Mouse (Mus musculus): Measurements from ENCODE around the gene Xpo5. TPM values are rescaled to one million over a fixed set of nuclear protein-coding genes. Genes with fewer than 3 reads are reported as not detected.

The Xpo5 gene
- polyA plus RNA-seq (2015; fragmentation: Nextera tagmentation; extraction: Ambion mirVana) = 24.8 and 26.7 TPM in 2 replicates

DNA sequence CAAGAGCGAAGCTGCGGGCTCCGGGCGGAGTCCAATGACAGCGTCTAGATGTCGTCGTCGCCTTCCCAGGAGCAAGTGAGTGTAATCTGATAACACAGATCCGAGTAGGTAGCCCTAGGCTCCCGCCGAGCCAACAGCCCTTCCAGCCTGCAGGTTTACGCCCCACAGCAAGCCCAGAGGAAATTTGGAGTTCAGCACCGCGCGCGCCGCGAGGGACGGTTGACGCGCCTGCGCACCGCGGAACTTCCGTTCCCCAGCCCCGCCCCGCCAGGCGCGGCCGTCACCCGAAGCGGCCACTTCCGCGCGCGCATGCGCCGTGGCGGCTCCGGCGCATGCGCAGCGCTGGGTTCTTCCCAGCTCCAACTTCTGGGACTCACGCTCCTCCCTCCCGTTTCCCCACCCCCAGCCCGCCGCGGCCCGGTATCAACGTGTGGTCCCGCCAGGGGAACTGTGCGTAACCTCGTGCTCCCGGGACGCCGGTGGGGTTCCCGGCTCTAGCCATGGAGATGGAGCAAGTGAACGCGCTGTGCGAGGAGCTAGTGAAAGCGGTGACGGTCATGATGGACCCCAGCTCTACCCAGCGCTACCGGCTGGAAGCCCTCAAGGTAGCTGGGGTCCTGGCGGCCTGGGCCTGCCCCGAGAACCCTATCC is at the start of gene Xpo5, which contains the start of gene Polh:
TSS of gene Xpo5 (plus strand) at position 362 of the 651 bp plus-strand sequence.
TSS of gene Polh (minus strand) at position 225 of the 651 bp plus-strand sequence.
- H3K27me3 ChIP-seq (replicated peaks; ENCODE audit: control insufficient read depth, insufficient read depth, low read length) = no peaks in the 10 kb centered on the region
- peak within 1 kb of the TSS; percentile 92 for H3K9ac ChIP-seq (ENCODE audit: low read depth, low read length)
- H3K9me3 ChIP-seq (ENCODE audit: control insufficient read depth, low read length) = no peaks in the 10 kb centered on the region
- H3K4me2 ChIP-seq (ENCODE audit: low read depth, low read length) = peak within 1 kb of the TSS; percentile 77
- H3K27ac ChIP-seq (ENCODE audit: low read length) = peak within 1 kb of the TSS; percentile 88
- peak; percentile 97 for ATAC-seq
- peaks cover 2% of the 10 kb centered on the region; the same call in 1 of the 2 replicates for H3K36me3 ChIP-seq (ENCODE audit: control insufficient read depth, insufficient read depth, low read length)
- under 1% methylated on average over 66 of the region's 66 CpGs for WGBS
- H3K4me3 ChIP-seq (ENCODE audit: low read length) = peak within 1 kb of the TSS; percentile 97
- H3K4me1 ChIP-seq (ENCODE audit: control insufficient read depth, insufficient read depth, low read length) = peaks cover 15% of the 10 kb centered on the region

DNA sequence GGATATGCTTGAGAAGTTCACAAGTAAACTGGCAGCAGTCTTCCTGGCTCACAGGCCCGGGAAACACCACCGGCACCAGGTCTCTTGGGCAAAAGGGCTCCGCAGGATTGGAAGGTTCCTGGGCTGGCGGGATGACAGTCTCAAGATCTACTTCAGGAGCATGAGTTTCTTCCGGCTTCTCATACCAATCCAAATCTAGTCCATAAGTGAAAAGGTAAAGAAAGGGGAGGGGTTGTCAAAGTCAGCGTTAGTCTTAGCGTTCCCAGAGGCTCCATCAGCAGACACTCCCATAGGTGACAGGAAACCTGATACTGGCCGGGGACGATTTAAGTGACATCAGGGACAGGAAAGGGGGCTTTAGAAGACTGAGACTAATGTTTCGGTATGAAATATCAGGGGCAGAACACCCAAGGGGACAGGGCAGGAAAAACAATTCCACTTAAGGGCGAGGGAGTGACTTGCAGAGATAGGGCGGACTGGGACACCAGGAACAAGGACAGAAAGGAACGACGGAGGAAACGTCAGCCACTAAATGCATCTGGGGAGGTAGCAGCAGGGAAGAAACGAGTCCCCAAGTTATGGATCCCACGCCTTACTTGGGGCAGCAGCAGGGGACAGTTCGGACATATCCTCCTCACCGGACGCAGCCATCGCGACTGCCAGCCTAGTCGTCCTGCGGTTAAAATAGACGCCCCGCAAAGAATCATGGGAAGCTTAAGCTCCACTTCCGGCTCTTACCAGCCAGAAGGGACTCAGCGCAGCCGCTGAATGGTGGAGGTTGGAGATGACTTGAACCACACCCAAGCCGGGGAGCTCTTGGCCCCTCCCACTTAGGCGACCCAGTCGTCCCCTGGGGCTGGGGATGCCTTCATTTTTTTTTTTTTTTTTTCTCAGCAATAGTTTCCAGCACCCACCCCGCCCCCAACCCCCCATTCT is 49.5 kb upstream of the Xpo5 start, which contains the start of gene Mad2l1bp:
TSS of gene Mad2l1bp (minus strand) at position 707 of the 936 bp plus-strand sequence.
- ATAC-seq = peak; percentile 95
- Histone ChIP-seq H3K9me3 (ENCODE audit: control insufficient read depth, low read length) (no peaks in the 10 kb centered on the region), H3K4me2 (ENCODE audit: low read depth, low read length) (peak within 1 kb of the TSS; percentile 85), H3K4me1 (ENCODE audit: control insufficient read depth, insufficient read depth, low read length) (peaks cover 7% of the 10 kb centered on the region), H3K36me3 (ENCODE audit: control insufficient read depth, insufficient read depth, low read length) (no peaks in the 10 kb centered on the region), H3K4me3 (ENCODE audit: low read length) (peak within 1 kb of the TSS; percentile 60), H3K27ac (ENCODE audit: low read length) (peak within 1 kb of the TSS; percentile 75), H3K9ac (ENCODE audit: low read depth, low read length) (peak within 1 kb of the TSS; percentile 82), H3K27me3 (replicated peaks; ENCODE audit: control insufficient read depth, insufficient read depth, low read length) (no peaks in the 10 kb centered on the region)
- 2% methylated on average over 33 of the region's 33 CpGs for WGBS

DNA sequence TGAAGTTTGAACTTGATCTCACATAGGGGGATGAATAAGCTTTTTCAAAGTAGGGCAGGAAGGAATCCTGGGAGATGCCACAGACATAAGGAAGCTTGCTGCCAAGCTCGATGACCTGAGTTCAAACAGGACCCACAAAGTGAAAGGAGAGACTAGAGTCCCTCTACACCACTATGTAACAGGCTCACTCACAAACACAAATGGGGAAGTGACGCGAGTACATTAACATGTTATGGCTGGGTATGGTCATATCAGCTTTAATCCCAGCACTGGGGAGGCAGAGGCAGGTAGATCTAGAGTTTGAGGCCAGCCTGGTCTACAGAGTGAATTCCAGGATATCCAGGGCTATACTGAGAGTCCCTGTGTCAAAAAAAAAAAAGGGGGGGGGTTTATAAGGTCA is 48.2 kb upstream of the Xpo5 start:
- Histone ChIP-seq H3K36me3 (ENCODE audit: control insufficient read depth, insufficient read depth, low read length) (no peaks in the 10 kb centered on the region), H3K4me2 (ENCODE audit: low read depth, low read length) (no peak overlapping the region), H3K4me3 (ENCODE audit: low read length) (no peak overlapping the region), H3K9me3 (ENCODE audit: control insufficient read depth, low read length) (no peaks in the 10 kb centered on the region), H3K27me3 (replicated peaks; ENCODE audit: control insufficient read depth, insufficient read depth, low read length) (no peaks in the 10 kb centered on the region), H3K9ac (ENCODE audit: low read depth, low read length) (no peak overlapping the region), H3K27ac (ENCODE audit: low read length) (no peak overlapping the region), H3K4me1 (ENCODE audit: control insufficient read depth, insufficient read depth, low read length) (peaks cover 7% of the 10 kb centered on the region)
- no peak for ATAC-seq
- 88% methylated on average over 3 of the region's 3 CpGs for WGBS

DNA sequence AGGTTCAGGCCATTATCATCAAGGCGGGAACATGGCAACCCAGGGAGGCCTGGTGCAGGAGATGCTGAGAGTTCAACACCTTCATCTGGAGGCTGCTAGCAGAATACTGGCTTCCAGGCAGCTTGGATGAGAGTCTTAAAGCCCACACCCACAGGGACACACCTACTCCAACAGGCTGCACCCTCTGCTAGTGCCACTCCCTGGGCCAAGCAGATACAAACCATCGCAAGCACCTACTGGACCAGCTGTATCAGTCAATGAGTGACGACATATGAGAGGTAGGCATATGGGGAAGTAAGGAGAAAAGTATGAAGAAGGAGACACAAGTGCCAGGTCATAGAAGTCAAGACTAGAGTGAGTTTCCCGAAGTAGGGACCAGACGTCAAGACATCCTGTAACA is 45.9 kb upstream of the Xpo5 start:
- Histone ChIP-seq H3K27me3 (replicated peaks; ENCODE audit: control insufficient read depth, insufficient read depth, low read length) (no peaks in the 10 kb centered on the region), H3K9me3 (ENCODE audit: control insufficient read depth, low read length) (no peaks in the 10 kb centered on the region), H3K4me2 (ENCODE audit: low read depth, low read length) (no peak overlapping the region), H3K4me3 (ENCODE audit: low read length) (no peak overlapping the region), H3K27ac (ENCODE audit: low read length) (no peak overlapping the region), H3K9ac (ENCODE audit: low read depth, low read length) (no peak overlapping the region), H3K36me3 (ENCODE audit: control insufficient read depth, insufficient read depth, low read length) (no peaks in the 10 kb centered on the region), H3K4me1 (ENCODE audit: control insufficient read depth, insufficient read depth, low read length) (peaks cover 14% of the 10 kb centered on the region)
- WGBS = 82% methylated on average over 5 of the region's 5 CpGs
- no peak for ATAC-seq

DNA sequence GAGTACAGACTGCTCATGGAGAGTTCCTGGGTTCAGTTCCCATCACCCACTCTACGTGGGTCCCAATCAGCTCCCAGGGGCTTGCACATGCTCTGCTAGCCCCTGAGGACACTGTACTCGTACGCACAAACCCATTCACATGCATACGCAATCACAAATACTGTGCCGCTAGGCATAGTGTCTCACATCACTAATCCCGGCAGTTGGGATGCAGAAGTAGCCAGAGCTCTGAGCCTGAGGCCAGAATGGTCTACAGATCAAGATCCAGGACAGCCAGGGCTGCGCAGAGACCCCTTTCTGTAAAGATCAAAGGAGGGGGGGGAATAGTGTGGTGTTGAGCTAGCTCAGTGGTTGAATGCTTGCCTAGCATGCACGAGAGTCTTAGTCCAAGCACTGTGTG is 45.5 kb upstream of the Xpo5 start:
- no peak overlapping the region for H3K27ac ChIP-seq (ENCODE audit: low read length)
- no peak overlapping the region for H3K4me2 ChIP-seq (ENCODE audit: low read depth, low read length)
- no peak overlapping the region for H3K4me3 ChIP-seq (ENCODE audit: low read length)
- H3K36me3 ChIP-seq (ENCODE audit: control insufficient read depth, insufficient read depth, low read length) = no peaks in the 10 kb centered on the region
- H3K27me3 ChIP-seq (replicated peaks; ENCODE audit: control insufficient read depth, insufficient read depth, low read length) = no peaks in the 10 kb centered on the region
- no peak overlapping the region for H3K9ac ChIP-seq (ENCODE audit: low read depth, low read length)
- H3K4me1 ChIP-seq (ENCODE audit: control insufficient read depth, insufficient read depth, low read length) = peaks cover 19% of the 10 kb centered on the region
- 85% methylated on average over 8 of the region's 8 CpGs for WGBS
- H3K9me3 ChIP-seq (ENCODE audit: control insufficient read depth, low read length) = no peaks in the 10 kb centered on the region
- ATAC-seq = no peak

DNA sequence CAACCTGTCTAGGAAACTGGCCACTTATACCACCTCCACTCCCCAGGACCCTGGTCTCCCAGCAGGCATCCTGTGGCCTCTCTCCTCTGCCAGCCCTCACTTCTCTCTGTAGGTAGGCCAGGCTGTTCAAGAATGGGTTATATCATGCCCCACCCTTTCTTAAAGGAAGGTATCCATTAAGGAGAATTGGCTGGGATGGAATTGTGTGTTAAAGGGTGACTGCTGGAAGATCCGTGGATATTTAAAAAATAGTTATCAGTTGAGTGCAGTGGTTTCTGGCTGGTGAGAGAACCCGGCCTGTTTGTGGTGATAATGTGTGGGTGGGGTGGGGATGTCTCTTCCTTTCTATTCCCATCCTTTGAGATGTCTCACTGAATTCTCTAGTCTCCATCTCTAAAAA is 43.3 kb upstream of the Xpo5 start:
- H3K27ac ChIP-seq (ENCODE audit: low read length) = peak overlapping the region; percentile 94; the same call in 1 of the 2 replicates
- no peak for ATAC-seq
- H3K36me3 ChIP-seq (ENCODE audit: control insufficient read depth, insufficient read depth, low read length) = 0 out of 2 replicates have a peak, but pooled peaks cover 3% of the 10 kb centered on the region
- H3K4me3 ChIP-seq (ENCODE audit: low read length) = peak overlapping the region; percentile 78; the same call in 1 of the 2 replicates
- peak overlapping the region; percentile 76; the same call in 1 of the 2 replicates for H3K4me2 ChIP-seq (ENCODE audit: low read depth, low read length)
- H3K9ac ChIP-seq (ENCODE audit: low read depth, low read length) = no peak overlapping the region
- no peaks in the 10 kb centered on the region for H3K27me3 ChIP-seq (replicated peaks; ENCODE audit: control insufficient read depth, insufficient read depth, low read length)
- H3K9me3 ChIP-seq (ENCODE audit: control insufficient read depth, low read length) = no peaks in the 10 kb centered on the region
- peaks cover 24% of the 10 kb centered on the region for H3K4me1 ChIP-seq (ENCODE audit: control insufficient read depth, insufficient read depth, low read length)
- 56% methylated on average over 2 of the region's 2 CpGs for WGBS

DNA sequence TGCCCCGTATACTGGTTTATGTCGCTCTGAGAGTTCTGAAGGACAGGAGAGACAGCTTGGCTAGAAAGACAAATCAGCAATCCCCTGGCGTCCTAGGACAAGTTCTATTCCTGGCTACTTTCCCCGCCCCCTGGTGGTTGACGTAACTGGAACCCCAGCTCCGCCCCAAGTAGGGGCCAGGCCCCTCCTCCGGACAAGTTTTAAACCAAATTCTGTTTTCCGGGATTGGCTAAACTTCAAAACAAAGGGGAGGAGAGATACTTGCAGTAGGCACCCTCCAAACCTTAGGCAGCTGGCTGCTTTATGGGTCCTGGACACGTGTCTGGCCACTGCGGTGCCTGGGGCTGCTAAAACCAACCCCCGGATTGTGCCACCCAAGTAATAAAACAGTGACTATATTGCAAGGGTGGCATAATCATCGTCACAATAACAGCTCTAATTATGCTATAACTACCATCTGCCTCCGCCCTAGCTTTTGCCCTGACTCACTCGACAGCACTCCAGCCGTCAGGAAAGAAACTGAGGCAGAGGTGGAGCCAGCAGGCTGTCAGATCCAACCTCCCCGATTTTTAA is 42.4 kb upstream of the Xpo5 start:
- Histone ChIP-seq H3K9ac (ENCODE audit: low read depth, low read length) (peak overlapping the region; percentile 70), H3K27ac (ENCODE audit: low read length) (peak overlapping the region; percentile 94), H3K4me2 (ENCODE audit: low read depth, low read length) (peak overlapping the region; percentile 76), H3K4me3 (ENCODE audit: low read length) (peak overlapping the region; percentile 78), H3K9me3 (ENCODE audit: control insufficient read depth, low read length) (no peaks in the 10 kb centered on the region), H3K4me1 (ENCODE audit: control insufficient read depth, insufficient read depth, low read length) (peaks cover 24% of the 10 kb centered on the region), H3K27me3 (replicated peaks; ENCODE audit: control insufficient read depth, insufficient read depth, low read length) (no peaks in the 10 kb centered on the region), H3K36me3 (ENCODE audit: control insufficient read depth, insufficient read depth, low read length) (0 out of 2 replicates have a peak, but pooled peaks cover 7% of the 10 kb centered on the region)
- under 1% methylated on average over 16 of the region's 16 CpGs for WGBS
- ATAC-seq = peak; percentile 72

DNA sequence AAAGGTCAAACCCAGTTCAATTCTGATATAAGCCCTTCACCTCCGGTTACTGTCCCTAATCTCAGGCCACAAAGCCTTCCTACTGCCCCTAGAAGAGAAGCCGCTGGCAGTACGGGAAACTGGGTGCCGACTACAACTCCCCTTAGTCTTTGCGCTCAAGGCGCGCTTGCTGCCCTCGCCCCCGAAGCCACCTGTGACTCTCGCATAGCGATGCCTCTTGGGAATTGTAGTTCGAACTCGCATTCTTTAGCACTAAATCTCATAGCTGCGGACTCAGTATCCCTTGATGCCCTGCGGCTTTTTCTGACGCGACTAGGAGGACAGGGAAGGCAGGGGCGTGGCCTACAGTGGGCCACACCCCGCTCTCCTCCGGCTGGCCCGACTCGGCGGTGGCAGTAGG is 41.9 kb upstream of the Xpo5 start, which contains the start of gene Gtpbp2:
TSS of gene Gtpbp2 (plus strand) at position 347 of the 400 bp plus-strand sequence.
- peaks cover 24% of the 10 kb centered on the region for H3K4me1 ChIP-seq (ENCODE audit: control insufficient read depth, insufficient read depth, low read length)
- peak within 1 kb of the TSS; percentile 86 for H3K9ac ChIP-seq (ENCODE audit: low read depth, low read length)
- peak within 1 kb of the TSS; percentile 94 for H3K27ac ChIP-seq (ENCODE audit: low read length)
- WGBS = 0% methylated on average over 23 of the region's 23 CpGs
- no peaks in the 10 kb centered on the region for H3K9me3 ChIP-seq (ENCODE audit: control insufficient read depth, low read length)
- 0 out of 2 replicates have a peak, but pooled peaks cover 7% of the 10 kb centered on the region for H3K36me3 ChIP-seq (ENCODE audit: control insufficient read depth, insufficient read depth, low read length)
- no peaks in the 10 kb centered on the region for H3K27me3 ChIP-seq (replicated peaks; ENCODE audit: control insufficient read depth, insufficient read depth, low read length)
- H3K4me2 ChIP-seq (ENCODE audit: low read depth, low read length) = peak within 1 kb of the TSS; percentile 76
- ATAC-seq = peak; percentile 92
- peak within 1 kb of the TSS; percentile 78 for H3K4me3 ChIP-seq (ENCODE audit: low read length)
